Mouse (Mus musculus): ENCODE results near the gene Dmpk. TPM values are rescaled to one million over a fixed set of nuclear protein-coding genes. Genes with fewer than 3 reads are reported as not detected.

The Dmpk gene
- polyA plus RNA-seq, 1 experiment = 248 TPM

GRCm38 (mm10) chr7:19075723-19076585, 7.7 kb upstream of the Dmpk start, which contains the start of gene Dmwd:
Dmwd (plus strand) TSS chr7:19076227.
- DNase-seq (ENCODE audit: low read depth) = no peak

GRCm38 (mm10) chr7:19076586-19076991, 7.1 kb upstream of the Dmpk start:
- DNase-seq (ENCODE audit: low read depth) = no peak

DNA sequence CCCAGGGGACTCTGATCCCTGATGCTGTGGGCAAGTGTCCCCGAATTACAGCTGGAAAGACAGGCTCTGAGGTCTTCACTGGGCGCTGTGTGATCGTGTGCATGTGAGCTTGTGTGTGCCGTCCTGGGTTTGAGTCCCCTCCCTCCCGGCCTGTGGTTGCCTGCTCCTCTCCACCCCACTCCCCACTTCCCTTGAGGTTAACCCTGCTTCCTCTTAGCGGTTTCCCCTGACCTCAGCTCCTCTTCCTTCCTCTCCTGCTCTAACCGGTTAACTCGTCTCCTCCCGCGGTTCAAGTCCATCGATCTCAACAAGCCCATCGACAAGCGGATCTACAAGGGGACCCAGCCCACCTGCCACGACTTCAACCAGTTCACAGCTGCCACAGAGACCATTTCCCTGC, 5.9 kb upstream of the Dmpk start:
- no peak for DNase-seq (ENCODE audit: low read depth)

DNA sequence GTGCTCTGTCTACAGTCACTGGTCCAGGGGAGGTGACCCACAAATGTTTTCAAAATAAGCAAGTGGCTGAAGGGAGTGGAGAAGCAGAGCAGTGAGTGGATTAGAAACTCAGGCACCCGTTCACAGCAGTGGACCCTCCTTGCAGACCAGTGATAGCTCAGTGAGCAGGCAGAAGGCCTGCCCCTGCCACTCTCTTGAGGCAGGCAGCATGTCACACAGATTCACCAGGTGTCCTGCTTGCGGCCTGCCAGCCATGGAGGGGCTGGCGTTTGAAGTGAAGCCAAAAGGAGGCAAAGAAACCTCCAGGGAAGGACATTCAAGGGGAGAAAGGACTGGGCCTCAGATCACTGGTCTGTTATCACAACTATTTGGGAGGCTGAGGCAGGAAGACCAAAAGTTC, 4.9 kb upstream of the Dmpk start:
- no peak for DNase-seq (ENCODE audit: low read depth)

GRCm38 (mm10) chr7:19080451-19080950, 3.1 kb upstream of the Dmpk start:
- DNase-seq (ENCODE audit: low read depth) = no peak

GRCm38 (mm10) chr7:19082171-19082570, 1.5 kb upstream of the Dmpk start:
- DNase-seq (ENCODE audit: low read depth) = no peak

DNA sequence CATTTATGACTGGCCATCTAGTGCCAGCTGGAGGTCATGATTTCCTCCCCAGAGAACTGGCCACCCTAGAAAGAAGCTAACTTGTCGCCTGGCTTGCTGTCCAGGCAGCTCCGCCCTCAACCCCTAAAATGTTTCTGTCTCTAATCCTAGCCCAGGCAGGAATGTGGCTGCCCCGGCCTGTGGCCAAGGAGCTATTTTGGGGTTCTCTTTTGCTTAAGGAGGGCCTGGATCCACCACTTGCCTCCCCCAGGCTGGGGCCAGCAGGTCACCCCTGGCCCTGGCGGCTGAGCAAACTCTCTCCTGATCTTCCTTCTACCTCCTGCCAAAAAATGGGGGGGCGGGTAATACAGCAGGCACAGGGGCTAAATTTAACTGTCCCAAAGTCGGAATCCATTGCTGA, 553 bp upstream of the Dmpk start:
- no peak for DNase-seq (ENCODE audit: low read depth)

DNA sequence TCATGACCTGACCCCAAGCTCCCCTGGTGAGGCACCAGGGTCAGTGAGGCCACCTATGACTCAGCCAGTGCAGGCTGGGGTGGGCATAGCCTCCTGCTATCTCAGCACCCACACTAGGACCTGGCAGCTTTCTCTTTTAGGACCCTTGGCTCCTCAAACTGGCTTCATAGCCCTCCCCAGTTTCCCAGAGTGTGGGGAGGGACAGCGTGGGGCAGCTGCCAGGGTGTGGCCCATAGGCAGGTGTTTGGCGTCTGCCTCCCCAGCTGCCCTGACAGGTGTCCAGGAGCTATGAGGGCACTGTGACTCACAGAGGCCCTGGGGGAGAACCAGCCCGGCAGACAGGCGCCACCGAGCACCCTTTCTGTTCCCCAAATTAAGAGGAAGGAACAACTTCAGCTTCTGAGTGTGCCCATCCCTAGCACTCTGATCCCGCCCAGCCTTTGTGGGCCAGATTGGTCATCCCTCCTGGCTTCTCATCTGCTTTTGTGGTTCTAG, 675 bp downstream of the Dmpk start:
- DNase-seq (ENCODE audit: low read depth) = no peak

GRCm38 (mm10) chr7:19084921-19085473, 1.3 kb downstream of the Dmpk start:
- DNase-seq (ENCODE audit: low read depth) = no peak

- no peak for DNase-seq (ENCODE audit: low read depth)
Measured at GRCm38 (mm10) chr7:19085495-19085894, 1.8 kb downstream of the Dmpk start.

DNA sequence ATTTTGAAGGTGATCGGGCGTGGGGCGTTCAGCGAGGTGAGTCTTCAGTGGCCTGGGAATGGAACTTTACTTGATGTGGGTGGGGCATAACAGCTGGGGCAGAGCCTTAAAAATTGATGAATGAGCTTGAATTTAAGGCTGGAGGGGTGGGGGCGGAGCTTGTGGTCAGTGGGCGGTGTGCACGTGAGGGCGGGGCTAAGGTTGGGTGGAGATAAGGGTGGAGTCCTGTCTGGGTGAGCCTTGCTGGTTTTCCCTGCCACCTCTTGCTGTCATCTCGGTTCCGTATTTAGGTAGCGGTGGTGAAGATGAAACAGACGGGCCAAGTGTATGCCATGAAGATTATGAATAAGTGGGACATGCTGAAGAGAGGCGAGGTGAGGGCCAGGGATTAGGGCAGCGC, 2.4 kb downstream of the Dmpk start:
- no peak for DNase-seq (ENCODE audit: low read depth)

DNA sequence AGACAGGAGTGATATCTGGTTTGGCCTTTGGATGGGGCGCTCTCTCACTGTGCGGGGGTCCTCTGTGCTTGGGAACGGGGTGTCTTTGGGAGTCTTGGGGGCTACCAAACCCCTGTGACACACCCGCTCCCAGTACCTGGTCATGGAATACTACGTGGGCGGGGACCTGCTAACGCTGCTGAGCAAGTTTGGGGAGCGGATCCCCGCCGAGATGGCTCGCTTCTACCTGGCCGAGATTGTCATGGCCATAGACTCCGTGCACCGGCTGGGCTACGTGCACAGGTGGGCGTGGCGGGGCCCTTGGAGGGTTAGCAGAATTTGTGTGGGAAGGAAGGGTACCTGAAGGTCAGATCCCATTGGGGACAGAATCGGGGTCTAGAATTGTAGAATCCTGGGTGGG, 3.1 kb downstream of the Dmpk start:
- DNase-seq (ENCODE audit: low read depth) = no peak

DNA sequence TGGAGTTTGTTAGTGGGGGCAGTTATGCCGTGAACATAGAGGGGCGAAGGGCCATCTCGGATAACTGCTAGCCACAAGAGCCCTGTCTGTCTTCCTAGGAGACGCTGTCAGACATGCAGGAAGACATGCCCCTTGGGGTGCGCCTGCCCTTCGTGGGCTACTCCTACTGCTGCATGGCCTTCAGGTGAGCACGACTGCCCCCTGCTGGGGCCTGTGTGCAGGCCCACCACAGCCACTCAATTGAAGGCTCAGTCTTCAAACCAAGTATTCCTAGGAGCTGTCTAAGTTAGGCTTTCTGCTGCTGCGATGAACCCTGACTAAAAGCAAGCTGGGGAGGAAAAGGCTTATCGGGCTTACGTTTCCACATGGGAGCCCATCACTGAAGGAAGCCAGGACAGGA, 5.2 kb downstream of the Dmpk start:
- DNase-seq (ENCODE audit: low read depth) = no peak

- no peak for DNase-seq (ENCODE audit: low read depth)
Measured at GRCm38 (mm10) chr7:19091913-19092312, 8.3 kb downstream of the Dmpk start.

DNA sequence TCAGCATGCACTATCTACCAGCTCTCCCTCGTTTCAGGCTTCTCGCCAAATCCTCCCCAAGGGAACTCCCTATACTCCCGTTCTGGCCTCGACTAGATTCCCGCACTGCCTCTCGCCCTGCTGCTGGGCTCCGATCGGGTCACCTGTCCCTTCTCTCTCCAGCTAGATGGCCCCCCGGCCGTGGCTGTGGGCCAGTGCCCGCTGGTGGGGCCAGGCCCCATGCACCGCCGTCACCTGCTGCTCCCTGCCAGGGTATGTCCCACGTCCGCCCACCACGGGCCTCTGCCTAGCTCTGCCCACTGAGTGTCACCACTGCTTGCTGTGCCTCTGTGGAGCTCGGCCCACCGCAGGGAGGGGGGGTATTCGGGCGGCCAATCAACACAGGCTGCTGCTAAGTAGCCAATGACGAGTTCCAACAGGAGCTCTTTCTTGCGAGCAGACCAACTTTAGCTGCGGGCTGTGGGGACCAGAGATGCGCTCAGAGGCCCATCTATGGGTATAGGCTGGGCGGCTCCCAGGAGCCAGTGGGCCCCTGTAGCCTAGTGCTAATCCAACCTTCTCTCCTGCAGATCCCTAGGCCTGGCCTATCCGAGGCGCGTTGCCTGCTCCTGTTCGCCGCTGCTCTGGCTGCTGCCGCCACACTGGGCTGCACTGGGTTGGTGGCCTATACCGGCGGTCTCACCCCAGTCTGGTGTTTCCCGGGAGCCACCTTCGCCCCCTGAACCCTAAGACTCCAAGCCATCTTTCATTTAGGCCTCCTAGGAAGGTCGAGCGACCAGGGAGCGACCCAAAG, 8.9 kb downstream of the Dmpk start:
- no peak for DNase-seq (ENCODE audit: low read depth)

DNA sequence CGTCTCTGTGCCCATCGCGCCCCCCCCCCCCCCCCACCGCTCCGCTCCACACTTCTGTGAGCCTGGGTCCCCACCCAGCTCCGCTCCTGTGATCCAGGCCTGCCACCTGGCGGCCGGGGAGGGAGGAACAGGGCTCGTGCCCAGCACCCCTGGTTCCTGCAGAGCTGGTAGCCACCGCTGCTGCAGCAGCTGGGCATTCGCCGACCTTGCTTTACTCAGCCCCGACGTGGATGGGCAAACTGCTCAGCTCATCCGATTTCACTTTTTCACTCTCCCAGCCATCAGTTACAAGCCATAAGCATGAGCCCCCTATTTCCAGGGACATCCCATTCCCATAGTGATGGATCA, 9.5 kb downstream of the Dmpk start:
- DNase-seq (ENCODE audit: low read depth) = no peak

DNA sequence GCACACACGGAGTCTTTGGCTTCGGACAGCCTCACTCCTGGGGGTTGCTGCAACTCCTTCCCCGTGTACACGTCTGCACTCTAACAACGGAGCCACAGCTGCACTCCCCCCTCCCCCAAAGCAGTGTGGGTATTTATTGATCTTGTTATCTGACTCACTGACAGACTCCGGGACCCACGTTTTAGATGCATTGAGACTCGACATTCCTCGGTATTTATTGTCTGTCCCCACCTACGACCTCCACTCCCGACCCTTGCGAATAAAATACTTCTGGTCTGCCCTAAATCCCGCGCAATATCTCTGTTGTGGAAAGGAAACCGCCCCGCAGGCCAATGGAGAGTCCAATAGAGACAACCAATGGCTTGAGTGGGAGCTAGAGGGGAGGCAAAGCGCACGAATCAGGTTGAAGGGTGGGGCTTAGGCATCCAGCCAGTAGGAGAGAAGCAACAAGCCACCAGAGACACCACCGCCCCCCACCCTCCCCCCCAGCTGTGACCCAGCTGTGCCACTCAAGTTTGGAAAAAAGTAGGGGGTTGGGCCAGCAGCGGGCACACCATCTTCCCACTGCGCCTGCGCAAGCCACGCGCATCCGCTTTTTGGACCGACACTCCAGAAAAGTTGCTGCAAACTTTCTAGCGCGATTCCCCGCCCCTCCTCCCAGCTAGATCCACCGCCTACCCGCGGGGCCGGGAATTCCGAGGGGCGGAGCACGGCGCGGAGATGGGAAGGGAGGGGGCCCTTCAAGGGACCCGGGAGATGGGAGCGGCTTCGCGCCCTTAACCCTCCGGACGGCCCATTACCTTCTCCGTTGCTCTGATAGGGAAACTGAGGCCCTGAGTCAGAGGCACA, 10.1 kb downstream of the Dmpk start:
- DNase-seq (ENCODE audit: low read depth) = peak; percentile 40

GRCm38 (mm10) chr7:19094471-19094825, 10.8 kb downstream of the Dmpk start, which contains the start of gene Six5:
Six5 (plus strand) TSS chr7:19094594.
- DNase-seq (ENCODE audit: low read depth) = no peak

- DNase-seq (ENCODE audit: low read depth) = no peak
Measured at GRCm38 (mm10) chr7:19094826-19095750, 11.4 kb downstream of the Dmpk start.

GRCm38 (mm10) chr7:19095751-19096110, 12.1 kb downstream of the Dmpk start:
- DNase-seq (ENCODE audit: low read depth) = no peak
